Mouse (Mus musculus): ENCODE measurements around the gene Pank4.

Pank4 gene

GRCm38 (mm10) chr4:154965856-154966255, 1.9 kb downstream of the Pank4 start:
- DNase-seq (ENCODE audit: low read depth, low spot score) = no peak

- peak; percentile 72 for DNase-seq (ENCODE audit: low read depth, low spot score)
Observed at GRCm38 (mm10) chr4:154967173-154967572, 3.2 kb downstream of the Pank4 start.

- no peak for DNase-seq (ENCODE audit: low read depth, low spot score)
Observed at GRCm38 (mm10) chr4:154972546-154972945, 8.6 kb downstream of the Pank4 start.

GRCm38 (mm10) chr4:154974163-154974611, 10.3 kb downstream of the Pank4 start:
- no peak for DNase-seq (ENCODE audit: low read depth, low spot score)

- DNase-seq (ENCODE audit: low read depth, low spot score) = peak; percentile 48
Observed at GRCm38 (mm10) chr4:154980110-154980509, 16.2 kb downstream of the Pank4 start.

GRCm38 (mm10) chr4:154981076-154981475, 17.2 kb downstream of the Pank4 start:
- DNase-seq (ENCODE audit: low read depth, low spot score) = no peak

GRCm38 (mm10) chr4:154981530-154981929, 17.6 kb downstream of the Pank4 start:
- DNase-seq (ENCODE audit: low read depth, low spot score) = peak; percentile 77

- DNase-seq (ENCODE audit: low read depth, low spot score) = no peak
Observed at GRCm38 (mm10) chr4:154982247-154983120, 18.6 kb downstream of the Pank4 start.

- no peak for DNase-seq (ENCODE audit: low read depth, low spot score)
Observed at GRCm38 (mm10) chr4:154983767-154984166, 19.8 kb downstream of the Pank4 start.

GRCm38 (mm10) chr4:154985151-154985777, 21.3 kb downstream of the Pank4 start:
- no peak for DNase-seq (ENCODE audit: low read depth, low spot score)

GRCm38 (mm10) chr4:154986096-154986495, 22.2 kb downstream of the Pank4 start:
- DNase-seq (ENCODE audit: low read depth, low spot score) = peak; percentile 77

GRCm38 (mm10) chr4:154986750-154987149, 22.8 kb downstream of the Pank4 start:
- no peak for DNase-seq (ENCODE audit: low read depth, low spot score)

GRCm38 (mm10) chr4:154994876-154995275, 31.0 kb downstream of the Pank4 start:
- DNase-seq (ENCODE audit: low read depth, low spot score) = no peak

GRCm38 (mm10) chr4:154996572-154997154, 32.7 kb downstream of the Pank4 start:
- no peak for DNase-seq (ENCODE audit: low read depth, low spot score)

- no peak for DNase-seq (ENCODE audit: low read depth, low spot score)
Observed at GRCm38 (mm10) chr4:154999379-154999778, 35.5 kb downstream of the Pank4 start.

GRCm38 (mm10) chr4:155005278-155005677, 41.4 kb downstream of the Pank4 start:
- DNase-seq (ENCODE audit: low read depth, low spot score) = no peak

- no peak for DNase-seq (ENCODE audit: low read depth, low spot score)
Observed at GRCm38 (mm10) chr4:155006296-155006695, 42.4 kb downstream of the Pank4 start.

- no peak for DNase-seq (ENCODE audit: low read depth, low spot score)
Observed at GRCm38 (mm10) chr4:155007641-155008040, 43.7 kb downstream of the Pank4 start.

- no peak for DNase-seq (ENCODE audit: low read depth, low spot score)
Observed at GRCm38 (mm10) chr4:155008075-155008474, 44.2 kb downstream of the Pank4 start.

GRCm38 (mm10) chr4:155009216-155009615, 45.3 kb downstream of the Pank4 start:
- DNase-seq (ENCODE audit: low read depth, low spot score) = no peak

GRCm38 (mm10) chr4:155010870-155011269, 46.9 kb downstream of the Pank4 start:
- no peak for DNase-seq (ENCODE audit: low read depth, low spot score)

GRCm38 (mm10) chr4:155011312-155012025, 47.5 kb downstream of the Pank4 start:
- no peak for DNase-seq (ENCODE audit: low read depth, low spot score)
